Mouse (Mus musculus): ENCODE measurements around the gene Rab25. TPM values are rescaled to one million over a fixed set of nuclear protein-coding genes. Genes with fewer than 3 reads are reported as not detected.
A peak's percentile ranks its signal among the peaks of the same experiment; 100 is the strongest.

Gene Rab25
- total RNA-seq, 1 experiment from 2014 or later = not detected

- no peak for DNase-seq
Observed at GRCm38 (mm10) chr3:88566536-88567061, 18.5 kb upstream of the Rab25 start.

GRCm38 (mm10) chr3:88566116-88566515 lies 18.0 kb upstream of the Rab25 start:
- DNase-seq = no peak

GRCm38 (mm10) chr3:88563966-88564365 lies 15.9 kb upstream of the Rab25 start:
- no peak for DNase-seq

- DNase-seq = no peak
Observed at GRCm38 (mm10) chr3:88563442-88563841, 15.3 kb upstream of the Rab25 start.

- DNase-seq = no peak
Observed at GRCm38 (mm10) chr3:88561989-88562388, 13.9 kb upstream of the Rab25 start.

GRCm38 (mm10) chr3:88559596-88559995 lies 11.5 kb upstream of the Rab25 start:
- DNase-seq = no peak

- DNase-seq = no peak
Observed at GRCm38 (mm10) chr3:88556616-88557015, 8.5 kb upstream of the Rab25 start.

GRCm38 (mm10) chr3:88555731-88556130 lies 7.6 kb upstream of the Rab25 start:
- DNase-seq = no peak

- no peak for DNase-seq
Observed at GRCm38 (mm10) chr3:88555069-88555605, 7.0 kb upstream of the Rab25 start.

- no peak for DNase-seq
Observed at GRCm38 (mm10) chr3:88553880-88554586, 5.9 kb upstream of the Rab25 start.

GRCm38 (mm10) chr3:88553525-88553879 lies 5.4 kb upstream of the Rab25 start, which contains the start of gene Ubqln4:
Ubqln4 (plus strand) TSS chr3:88553758.
- DNase-seq = peak; percentile 94

GRCm38 (mm10) chr3:88552676-88553524 lies 4.8 kb upstream of the Rab25 start, which contains the start of gene Lamtor2:
Lamtor2 (minus strand) TSS chr3:88553074.
- peak; percentile 97 for DNase-seq

- DNase-seq = no peak
Observed at GRCm38 (mm10) chr3:88552082-88552645, 4.1 kb upstream of the Rab25 start.

GRCm38 (mm10) chr3:88551586-88551985 lies 3.5 kb upstream of the Rab25 start:
- DNase-seq = no peak

GRCm38 (mm10) chr3:88546674-88547418 lies 1.3 kb downstream of the Rab25 start:
- no peak for DNase-seq

- DNase-seq = no peak
Observed at GRCm38 (mm10) chr3:88544955-88545591, 3.0 kb downstream of the Rab25 start.

GRCm38 (mm10) chr3:88544514-88544913 lies 3.6 kb downstream of the Rab25 start:
- DNase-seq = no peak

- no peak for DNase-seq
Observed at GRCm38 (mm10) chr3:88543651-88544410, 4.3 kb downstream of the Rab25 start.

- no peak for DNase-seq
Observed at GRCm38 (mm10) chr3:88543174-88543573, 4.9 kb downstream of the Rab25 start.

- DNase-seq = no peak
Observed at GRCm38 (mm10) chr3:88542486-88542885, 5.6 kb downstream of the Rab25 start.

Data from adrenal gland, postnatal 25 days (tissue).